Mouse (Mus musculus) MEL (cell line): ENCODE results near the gene Ikzf1. TPM values are rescaled to one million over a fixed set of nuclear protein-coding genes. Genes with fewer than 3 reads are reported as not detected.

Experiments used
- DNase-seq: peaks from one replicate; pipeline ENCODE4 v3.0.0; 2011; ENCODE audit warnings: low read depth, low spot score
- H3K27ac ChIP-seq: 2 replicates; pipeline ENCODE4 v1.5.1; 2012; ENCODE audit warnings: low read depth, mild to moderate bottlenecking, control low read depth, low read length, moderate library complexity; ENCODE audit not compliant: control insufficient read depth
- H3K27me3 ChIP-seq, 2 experiments: fragments of 150-350 bp in 1 of 2; sonication (generic) in 1 of 2; 2 replicates each; pipeline ENCODE4 v1.6.1; 2012; ENCODE audit warnings: low read length in 2 of 2, mild to moderate bottlenecking in 2 of 2, improper control_type of control experiment in 1 of 2, moderate library complexity in 1 of 2; ENCODE audit not compliant: insufficient read depth in 2 of 2, control insufficient read depth in 1 of 2
- H3K36me3 ChIP-seq, 2 experiments: 2 replicates each; pipeline ENCODE4 v1.6.1; 2012 to 2014; ENCODE audit warnings: low read length in 2 of 2, improper control_type of control experiment in 1 of 2, inconsistent platforms in 1 of 2, mild to moderate bottlenecking in 1 of 2; ENCODE audit not compliant: insufficient read depth in 2 of 2, control insufficient read depth in 1 of 2
- H3K4me1 ChIP-seq, 2 experiments: fragments of 150-350 bp in 1 of 2; sonication (generic) in 1 of 2; 2 replicates each; pipeline ENCODE4 v1.6.1; 2012; ENCODE audit warnings: low read length in 2 of 2, improper control_type of control experiment in 1 of 2, mild to moderate bottlenecking in 1 of 2; ENCODE audit not compliant: insufficient read depth in 2 of 2, control insufficient read depth in 1 of 2
- H3K4me3 ChIP-seq, 2 experiments: fragments of 150-350 bp in 1 of 2; sonication (generic) in 1 of 2; 2 replicates each; pipeline ENCODE4 v1.5.1; 2012; ENCODE audit warnings: low read depth in 2 of 2, low read length in 2 of 2, mild to moderate bottlenecking in 2 of 2, moderate library complexity in 2 of 2, control low read depth in 1 of 2, improper control_type of control experiment in 1 of 2; ENCODE audit not compliant: control insufficient read depth in 1 of 2, insufficient read depth in 1 of 2
- H3K79me2 ChIP-seq: 2 replicates; pipeline ENCODE4 v1.6.1; 2012; ENCODE audit warnings: mild to moderate bottlenecking, low read length, moderate library complexity; ENCODE audit not compliant: control insufficient read depth, poor library complexity, insufficient read depth
- H3K9ac ChIP-seq: 2 replicates; pipeline ENCODE4 v1.6.1; 2012; ENCODE audit warnings: low read depth, mild to moderate bottlenecking, control low read depth, low read length, moderate library complexity; ENCODE audit not compliant: control insufficient read depth, poor library complexity, severe bottlenecking
- H3K9me3 ChIP-seq: fragments of 150-350 bp; sonication (generic); replicated peaks from 2 replicates; pipeline ENCODE4 v1.6.1; 2012; ENCODE audit warnings: mild to moderate bottlenecking, low read length, improper control_type of control experiment, moderate library complexity; ENCODE audit not compliant: insufficient read depth
- CTCF ChIP-seq, 3 experiments: IDR thresholded peaks in 2 of 3; conservative IDR thresholded peaks in 1 of 3; 2 replicates each; pipeline ENCODE4 v1.5.1; 2011 to 2012; ENCODE audit warnings: low read length in 3 of 3, low read depth in 2 of 3, mild to moderate bottlenecking in 2 of 3, improper control_type of control experiment in 1 of 3, inconsistent platforms in 1 of 3, mixed read lengths in 1 of 3, moderate library complexity in 1 of 3; ENCODE audit not compliant: control insufficient read depth in 1 of 3, insufficient read depth in 1 of 3, poor library complexity in 1 of 3, severe bottlenecking in 1 of 3
- EP300 ChIP-seq, 2 experiments: IDR thresholded peaks; 2 replicates each; pipeline ENCODE4 v1.6.1; 2011; ENCODE audit warnings: improper control_type of control experiment in 2 of 2, low read length in 2 of 2, low read depth in 1 of 2, mild to moderate bottlenecking in 1 of 2
- GATA1 ChIP-seq: IDR thresholded peaks from 2 replicates; pipeline ENCODE4 v1.6.1; 2011; ENCODE audit warnings: low read depth, low read length, improper control_type of control experiment
- HCFC1 ChIP-seq: IDR thresholded peaks from 2 replicates; pipeline ENCODE4 v1.6.1; 2012; ENCODE audit warnings: low read depth, mild to moderate bottlenecking, inconsistent platforms, low read length, improper control_type of control experiment, moderate library complexity
- MXI1 ChIP-seq: IDR thresholded peaks from 2 replicates; pipeline ENCODE4 v1.6.1; 2011; ENCODE audit warnings: mild to moderate bottlenecking, low read depth, low read length, improper control_type of control experiment
- MYB ChIP-seq: IDR thresholded peaks from 2 replicates; pipeline ENCODE4 v1.6.1; 2011; ENCODE audit warnings: mild to moderate bottlenecking, low read depth, low read length, improper control_type of control experiment
- POLR2A ChIP-seq, 2 experiments: IDR thresholded peaks; 2 replicates each; pipeline ENCODE4 v1.6.1; 2011 to 2012; ENCODE audit warnings: low read length in 2 of 2, mild to moderate bottlenecking in 2 of 2, control low read depth in 1 of 2, improper control_type of control experiment in 1 of 2, low read depth in 1 of 2, moderate library complexity in 1 of 2; ENCODE audit not compliant: control insufficient read depth in 1 of 2, insufficient read depth in 1 of 2, poor library complexity in 1 of 2
- RAD21 ChIP-seq: IDR thresholded peaks from 2 replicates; pipeline ENCODE4 v1.6.1; 2011; ENCODE audit warnings: mild to moderate bottlenecking, low read depth, low read length, improper control_type of control experiment
- RCOR1 ChIP-seq: IDR thresholded peaks from 2 replicates; pipeline ENCODE4 v1.6.1; 2012; ENCODE audit warnings: low read depth, mild to moderate bottlenecking, inconsistent platforms, low read length, improper control_type of control experiment
- SIN3A ChIP-seq: IDR thresholded peaks from 2 replicates; pipeline ENCODE4 v1.6.1; 2012; ENCODE audit warnings: low read length, improper control_type of control experiment, inconsistent platforms
- SMC3 ChIP-seq: IDR thresholded peaks from 2 replicates; pipeline ENCODE4 v1.6.1; 2011; ENCODE audit warnings: low read depth, low read length, improper control_type of control experiment
- TBP ChIP-seq: IDR thresholded peaks from 2 replicates; pipeline ENCODE4 v1.8.0; 2011; ENCODE audit warnings: low read depth, low read length, improper control_type of control experiment
- TCF12 ChIP-seq: IDR thresholded peaks from 2 replicates; pipeline ENCODE4 v1.6.1; 2014; ENCODE audit warnings: low read depth, mild to moderate bottlenecking, inconsistent platforms, low read length, improper control_type of control experiment, moderate library complexity
- UBTF ChIP-seq: IDR thresholded peaks from 2 replicates; pipeline ENCODE4 v1.6.1; 2012; ENCODE audit warnings: low read depth, mild to moderate bottlenecking, inconsistent platforms, low read length, improper control_type of control experiment, moderate library complexity, borderline replicate concordance; ENCODE audit not compliant: insufficient read depth
- USF2 ChIP-seq, 2 experiments: IDR thresholded peaks; 2 replicates each; pipeline ENCODE4 v1.6.1; 2011 to 2012; ENCODE audit warnings: improper control_type of control experiment in 2 of 2, low read length in 2 of 2, borderline replicate concordance in 1 of 2, inconsistent platforms in 1 of 2, low read depth in 1 of 2, mild to moderate bottlenecking in 1 of 2; ENCODE audit not compliant: insufficient read depth in 1 of 2
- ZC3H11A ChIP-seq: IDR thresholded peaks from 2 replicates; pipeline ENCODE4 v1.6.1; 2012; ENCODE audit warnings: low read depth, mild to moderate bottlenecking, inconsistent platforms, low read length, improper control_type of control experiment
- ZKSCAN1 ChIP-seq: IDR thresholded peaks from 2 replicates; pipeline ENCODE4 v1.6.1; 2012; ENCODE audit warnings: low read depth, mild to moderate bottlenecking, inconsistent platforms, low read length, improper control_type of control experiment, moderate library complexity
- ZNF384 ChIP-seq: IDR thresholded peaks from 2 replicates; pipeline ENCODE4 v1.6.1; 2012; ENCODE audit warnings: low read depth, mild to moderate bottlenecking, inconsistent platforms, low read length, improper control_type of control experiment
- polyA plus RNA-seq, 2 experiments: library from polyadenylated mRNA; stranded (reverse) in 1 of 2; unstranded in 1 of 2; fragments of >175 nt in 1 of 2; fragments of >200 nt in 1 of 2; gene quantifications; 2 replicates each; pipeline versions ENCODE4 v1.2.1 to v1.2.4; 2012; ENCODE audit warnings: low replicate concordance in 2 of 2, low read depth in 1 of 2; ENCODE audit not compliant: insufficient read length in 2 of 2, insufficient read depth in 1 of 2, missing spikeins in 1 of 2
- total RNA-seq: library from RNA; depleted of rRNA; stranded (reverse); fragments of 300-350 nt; gene quantifications from 2 replicates; pipeline ENCODE4 v1.2.3, GENCODE M21; 2012

Ikzf1 gene
- total and polyA plus RNA-seq, 3 experiments: 28.0 to 128 (median 90.6) TPM

DNA sequence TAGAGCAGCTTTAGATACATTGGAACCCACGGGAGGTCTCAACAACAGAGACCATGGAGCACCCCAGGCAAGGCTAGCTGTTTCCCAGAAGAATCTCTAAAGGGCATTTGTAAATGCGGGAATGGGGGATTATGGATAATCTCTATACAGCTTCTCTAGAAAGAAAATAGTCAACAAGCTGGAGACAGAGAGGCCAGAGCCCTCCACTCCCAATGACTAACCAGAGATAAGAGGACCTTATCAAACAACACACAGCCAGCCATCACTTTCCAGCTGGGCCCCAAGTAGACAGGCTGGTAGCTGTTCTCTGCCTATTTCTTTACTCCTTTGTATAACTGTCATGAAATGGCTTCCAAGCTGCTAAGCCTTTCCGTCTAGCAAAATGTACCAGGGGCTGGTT is 130.9 kb downstream of the Ikzf1 start (continued):
- no peak for TF ChIP-seq MXI1

DNA sequence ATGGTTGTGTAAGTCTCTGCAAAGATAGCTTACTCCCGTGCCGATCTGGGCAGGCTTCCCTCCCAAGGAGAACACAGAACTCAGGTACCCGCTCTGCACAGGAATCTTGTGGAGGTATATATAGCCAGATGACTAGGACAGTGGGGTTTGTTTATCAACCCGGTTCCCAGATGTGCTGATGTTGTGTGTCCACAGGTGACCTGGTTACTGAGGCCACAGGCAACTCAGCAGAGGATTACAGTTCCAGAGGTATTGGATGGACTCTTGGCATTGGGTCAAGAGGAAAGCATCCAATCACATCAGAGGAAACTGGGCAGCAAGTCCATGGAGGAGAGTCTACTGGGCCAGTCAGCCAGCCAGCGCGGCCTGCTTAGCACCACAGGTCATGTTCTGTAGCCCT is 134.0 kb downstream of the Ikzf1 start:
- H3K27ac ChIP-seq: no peak overlapping the region
- no peak for TF ChIP-seq UBTF
- DNase-seq: no peak

DNA sequence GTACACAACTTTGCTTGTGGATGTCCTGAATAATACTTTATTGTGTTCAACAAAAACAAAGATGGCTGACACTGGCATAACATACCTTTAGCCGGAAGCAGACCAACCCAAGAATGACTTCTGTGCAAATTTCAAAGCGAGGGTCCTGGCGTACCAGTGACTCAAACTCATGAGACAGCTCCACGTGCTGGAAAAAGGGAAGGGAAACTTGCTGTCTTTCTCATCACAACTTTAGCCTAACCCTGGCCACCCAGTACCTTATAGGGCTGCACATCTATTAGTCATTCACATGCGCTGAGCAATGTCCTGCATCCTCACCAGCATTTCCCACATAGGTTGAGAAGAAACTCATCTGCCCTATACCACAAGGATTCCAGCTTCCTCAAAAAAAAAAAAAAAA is 134.4 kb downstream of the Ikzf1 start:
- Histone ChIP-seq H3K27me3 (peaks cover 6 to 9% of the 10 kb centered on the region in 2 experiments; a peak in 3 of 4 replicates), H3K36me3 (peaks cover 0 to 20% of the 10 kb centered on the region in 2 experiments; a peak in 2 of 4 replicates), H3K9me3 (no peaks in the 10 kb centered on the region), H3K79me2 (no peaks in the 10 kb centered on the region), H3K4me3 (no peak overlapping the region), H3K27ac (no peak overlapping the region), H3K4me1 (peaks cover 8 to 18% of the 10 kb centered on the region in 2 experiments), H3K9ac (no peak overlapping the region)
- DNase-seq: no peak
- TF ChIP-seq POLR2A (IDR thresholded peaks at IDR 0.05; ENCODE audit: control insufficient read depth in 1 of 2, insufficient read depth in 1 of 2, low read depth in 1 of 2, low read length in 2 of 2, poor library complexity in 1 of 2) (no peak), MYB (no peak), EP300 (IDR thresholded peaks at IDR 0.05; ENCODE audit: low read depth in 1 of 2, low read length in 2 of 2) (no peak), TCF12 (no peak), ZKSCAN1 (no peak)

More for the DNA sequence above, 134.0 kb downstream of the Ikzf1 start:
- peaks cover 0 to 20% of the 10 kb centered on the region in 2 experiments; a peak in 2 of 4 replicates for H3K36me3 ChIP-seq
- H3K4me1 ChIP-seq: peaks cover 8 to 18% of the 10 kb centered on the region in 2 experiments
- no peaks in the 10 kb centered on the region for H3K79me2 ChIP-seq
- no peaks in the 10 kb centered on the region for H3K9me3 ChIP-seq
- H3K9ac ChIP-seq: no peak overlapping the region
- H3K4me3 ChIP-seq: no peak overlapping the region
- peaks cover 4 to 9% of the 10 kb centered on the region in 2 experiments; a peak in 3 of 4 replicates for H3K27me3 ChIP-seq

DNA sequence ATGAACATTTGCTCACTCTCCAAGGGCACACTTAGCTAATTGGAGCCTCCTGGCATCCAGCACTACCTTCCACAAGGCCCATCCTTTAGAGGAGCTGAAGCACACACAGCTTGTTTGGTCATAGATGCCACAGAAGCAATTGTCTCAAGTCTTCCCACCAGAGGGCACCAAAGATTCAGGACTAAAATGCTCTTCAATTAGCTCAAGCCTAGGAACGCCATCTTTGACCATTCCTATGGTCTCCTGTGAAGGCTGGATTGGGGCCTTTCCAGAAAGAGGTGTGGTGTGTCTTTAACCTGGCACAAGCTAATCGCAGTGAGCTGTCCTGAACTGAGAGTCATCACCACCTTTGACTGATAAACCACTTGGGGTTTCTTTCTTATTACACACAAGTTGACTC is 135.4 kb downstream of the Ikzf1 start:
- H3K4me1 ChIP-seq: peaks cover 7 to 14% of the 10 kb centered on the region in 2 experiments
- no peak overlapping the region for H3K9ac ChIP-seq
- TF ChIP-seq TBP (0 out of 2 replicates have a peak, but pooled peaks have one; percentile 40), RCOR1 (peak; percentile 26; the same call in 1 of the 2 replicates), ZNF384 (peak; percentile 25; the same call in 1 of the 2 replicates), EP300 (IDR thresholded peaks at IDR 0.05; ENCODE audit: low read depth in 1 of 2, low read length in 2 of 2) (peak; percentile 27 to 37; a peak in 1 of 4 replicates), CTCF (IDR thresholded peaks at IDR 0.05 in 2 of 3, conservative IDR thresholded peaks at IDR 0.05 in 1 of 3; ENCODE audit: control insufficient read depth in 1 of 3, insufficient read depth in 1 of 3, low read depth in 2 of 3, low read length in 3 of 3, poor library complexity in 1 of 3, severe bottlenecking in 1 of 3) (peak in 2 of 3 experiments; percentile 48 to 82; a peak in 5 of 6 replicates), HCFC1 (no peak), ZC3H11A (peak; percentile 99), SMC3 (peak; percentile 100), USF2 (IDR thresholded peaks at IDR 0.05; ENCODE audit: borderline replicate concordance in 1 of 2, insufficient read depth in 1 of 2, low read depth in 1 of 2, low read length in 2 of 2) (no peak), RAD21 (peak; percentile 99), SIN3A (peak; percentile 68), GATA1 (no peak)
- peak; percentile 92 for DNase-seq
- no peaks in the 10 kb centered on the region for H3K9me3 ChIP-seq
- peaks cover 0 to 18% of the 10 kb centered on the region in 2 experiments; a peak in 2 of 4 replicates for H3K36me3 ChIP-seq
- H3K4me3 ChIP-seq: no peak overlapping the region
- H3K79me2 ChIP-seq: no peaks in the 10 kb centered on the region
- no peak overlapping the region for H3K27ac ChIP-seq
- peaks cover 7 to 15% of the 10 kb centered on the region in 2 experiments; a peak in 3 of 4 replicates for H3K27me3 ChIP-seq
